Mouse (Mus musculus): ENCODE measurements around the gene Hes3. TPM values are rescaled to one million over a fixed set of nuclear protein-coding genes. Genes with fewer than 3 reads are reported as not detected.
A peak's percentile ranks its signal among the peaks of the same experiment; 100 is the strongest.

Gene Hes3
- polyA plus RNA-seq, 1 experiment from 2014 or later, result 0.67 TPM

DNA sequence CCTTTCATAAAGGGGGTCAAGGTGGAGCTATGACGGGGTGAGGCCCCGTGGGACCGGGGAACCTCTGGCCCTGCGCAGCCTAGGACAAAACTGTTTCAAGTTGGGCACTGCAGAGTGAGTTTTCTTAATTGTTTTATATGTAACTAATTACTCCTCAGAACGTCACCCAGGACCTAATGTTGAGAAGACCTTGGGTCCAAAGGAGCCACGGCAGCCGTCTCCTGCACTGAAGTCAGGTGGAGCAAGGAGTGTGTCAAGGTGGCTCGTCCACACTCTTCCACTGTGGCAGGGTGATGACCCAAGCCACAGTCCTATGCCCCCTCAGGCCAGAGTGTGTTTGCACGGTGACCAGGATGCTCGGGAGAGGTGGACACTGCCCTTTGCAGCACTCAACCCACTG, 11.7 kb upstream of the Hes3 start:
- peaks cover 8% of the 10 kb centered on the region for H3K4me1 ChIP-seq
- no peak for ATAC-seq (replicated peaks)
- H3K36me3 ChIP-seq (replicated peaks), result peaks cover 13% of the 10 kb centered on the region; the same call in 1 of the 2 replicates

DNA sequence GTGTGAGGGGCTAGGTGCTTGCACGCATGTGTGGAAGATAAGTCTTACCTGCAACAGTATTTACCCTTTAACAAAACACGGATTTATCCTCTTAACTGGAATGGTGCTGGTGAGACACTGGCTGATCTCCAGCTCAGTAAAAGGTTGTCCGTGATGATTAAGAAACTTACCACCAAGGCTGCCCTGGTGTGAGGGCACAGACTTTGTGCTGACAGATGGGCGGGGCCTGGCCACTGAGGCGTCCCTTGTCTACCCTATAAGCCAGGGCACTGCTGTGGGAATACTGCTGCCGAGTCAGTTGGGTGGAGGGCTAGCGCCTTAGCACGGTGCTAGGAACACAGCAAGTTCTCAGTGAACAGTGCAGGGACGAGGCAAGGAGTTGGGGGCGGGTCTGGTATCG, 10.6 kb upstream of the Hes3 start:
- Histone ChIP-seq H3K9ac (no peak overlapping the region), H3K36me3 (replicated peaks) (peaks cover 13% of the 10 kb centered on the region; the same call in 1 of the 2 replicates), H3K4me1 (peaks cover 13% of the 10 kb centered on the region), H3K4me3 (no peak overlapping the region), H3K9me3 (no peaks in the 10 kb centered on the region), H3K27me3 (replicated peaks) (no peaks in the 10 kb centered on the region; the same call in 1 of the 2 replicates), H3K27ac (no peak overlapping the region), H3K4me2 (no peak overlapping the region)
- no peak for ATAC-seq (replicated peaks)
- WGBS, result 56% methylated on average over 11 of the region's 11 CpGs

More for the DNA sequence above, 11.7 kb upstream of the Hes3 start:
- H3K4me3 ChIP-seq, result no peak overlapping the region
- H3K9ac ChIP-seq, result no peak overlapping the region
- H3K27me3 ChIP-seq (replicated peaks), result no peaks in the 10 kb centered on the region; the same call in 1 of the 2 replicates
- no peak overlapping the region for H3K27ac ChIP-seq
- 93% methylated on average over 10 of the region's 10 CpGs for WGBS
- no peaks in the 10 kb centered on the region for H3K9me3 ChIP-seq
- H3K4me2 ChIP-seq, result no peak overlapping the region

DNA sequence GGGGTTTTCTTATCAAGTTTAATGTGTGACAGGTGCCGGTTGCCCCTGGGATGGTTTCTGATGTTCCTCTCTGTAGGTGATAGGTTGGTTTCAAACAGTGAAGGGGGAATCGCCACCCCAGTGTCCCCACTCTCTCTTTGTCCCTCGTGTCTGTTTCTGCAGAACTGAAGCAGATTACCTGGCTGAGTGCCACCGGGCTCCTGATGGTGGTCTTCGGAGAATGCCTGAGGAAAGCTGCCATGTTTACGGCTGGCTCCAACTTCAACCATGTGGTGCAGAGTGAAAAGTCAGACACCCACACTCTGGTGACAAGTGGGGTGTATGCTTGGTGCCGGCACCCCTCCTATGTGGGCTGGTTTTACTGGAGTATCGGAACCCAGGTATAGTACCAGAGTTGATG, 8.9 kb upstream of the Hes3 start:
- 90% methylated on average over 8 of the region's 8 CpGs for WGBS
- H3K36me3 ChIP-seq (replicated peaks), result peaks cover 13% of the 10 kb centered on the region; the same call in 1 of the 2 replicates
- no peak overlapping the region for H3K4me3 ChIP-seq
- H3K9ac ChIP-seq, result no peak overlapping the region
- H3K27ac ChIP-seq, result no peak overlapping the region
- no peak for ATAC-seq (replicated peaks)
- H3K4me2 ChIP-seq, result no peak overlapping the region
- no peaks in the 10 kb centered on the region for H3K9me3 ChIP-seq
- peaks cover 6% of the 10 kb centered on the region for H3K27me3 ChIP-seq (replicated peaks)
- peaks cover 16% of the 10 kb centered on the region for H3K4me1 ChIP-seq

DNA sequence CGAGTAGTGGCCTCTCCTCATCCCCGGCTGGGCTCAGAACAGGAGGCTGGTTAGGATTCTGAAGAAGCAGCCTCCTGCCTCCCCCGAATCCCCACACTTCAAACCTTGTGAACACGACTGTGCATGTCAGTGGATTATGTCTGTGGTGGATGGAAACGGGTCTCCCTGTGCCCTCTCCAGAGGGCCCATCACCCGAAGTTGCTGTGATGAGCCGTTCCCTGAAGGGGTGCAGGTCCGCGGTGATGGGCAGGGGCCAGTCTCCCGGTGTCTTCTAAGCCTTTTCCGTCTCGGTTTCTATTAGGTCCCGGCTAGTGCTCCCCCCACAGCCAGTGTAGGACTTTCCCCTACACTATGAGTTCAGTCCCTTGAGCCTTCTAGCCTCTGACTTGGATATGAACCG, 7.4 kb upstream of the Hes3 start:
- Histone ChIP-seq H3K4me3 (no peak overlapping the region), H3K9ac (peak overlapping the region; percentile 10; the same call in 1 of the 2 replicates), H3K27ac (no peak overlapping the region), H3K4me2 (peak overlapping the region; percentile 97; the same call in 1 of the 2 replicates), H3K36me3 (replicated peaks) (peaks cover 11% of the 10 kb centered on the region; the same call in 1 of the 2 replicates), H3K27me3 (replicated peaks) (peaks cover 22% of the 10 kb centered on the region), H3K4me1 (peaks cover 16% of the 10 kb centered on the region), H3K9me3 (no peaks in the 10 kb centered on the region)
- WGBS, result 90% methylated on average over 14 of the region's 14 CpGs
- no peak for ATAC-seq (replicated peaks)

DNA sequence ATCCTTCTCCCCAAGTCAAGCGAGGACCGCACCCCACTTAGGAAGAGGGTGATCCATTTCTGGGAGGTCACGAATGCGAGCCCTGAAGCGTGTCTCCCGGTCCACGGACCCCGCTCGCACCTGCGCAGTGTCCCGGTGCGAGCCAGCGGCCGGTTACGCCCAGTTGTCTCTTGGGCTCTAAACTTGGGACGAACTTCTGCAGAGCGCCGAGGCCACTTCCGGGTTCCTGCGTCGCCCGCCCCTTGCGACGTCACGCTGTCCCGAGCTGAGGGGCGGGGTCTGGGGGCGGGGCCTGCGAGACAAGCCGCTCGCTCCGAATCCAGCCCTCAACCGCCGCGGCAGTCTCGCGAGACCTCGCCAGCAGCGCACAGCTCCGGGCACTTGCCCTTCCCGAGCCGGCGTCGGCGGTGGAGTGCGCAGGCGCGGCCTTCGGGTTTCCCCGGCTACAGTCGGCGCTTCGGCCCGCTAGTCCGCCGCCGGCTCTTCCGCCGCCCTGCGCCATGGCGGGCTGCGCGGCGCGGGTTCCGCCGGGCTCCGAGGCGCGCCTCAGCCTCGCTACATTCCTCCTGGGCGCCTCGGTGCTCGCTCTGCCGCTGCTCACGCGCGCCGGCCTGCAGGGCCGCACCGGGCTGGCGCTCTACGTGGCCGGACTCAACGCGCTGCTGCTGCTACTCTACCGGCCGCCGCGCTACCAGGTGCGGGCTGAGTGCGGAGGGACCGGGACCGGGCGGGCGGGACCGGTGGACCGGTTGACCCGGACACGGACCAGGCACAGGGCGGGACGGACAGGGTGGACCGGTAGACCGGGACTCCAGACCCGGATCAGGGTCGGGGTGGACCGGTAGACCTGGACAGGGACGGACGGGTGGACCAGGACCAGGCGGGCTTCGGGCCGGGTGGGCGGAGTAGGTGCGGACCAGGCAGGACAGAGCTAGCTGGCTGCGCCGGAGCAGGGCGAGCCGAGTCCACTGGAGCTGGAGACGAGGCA, 5.7 kb upstream of the Hes3 start, which contains the start of gene Icmt:
TSS of gene Icmt (plus strand) at position 354 of the 988 bp plus-strand sequence.
- WGBS, result under 1% methylated on average over 116 of the region's 119 CpGs
- Histone ChIP-seq H3K27me3 (replicated peaks) (peaks cover 34% of the 10 kb centered on the region), H3K27ac (peak within 1 kb of the TSS; percentile 82), H3K9me3 (no peaks in the 10 kb centered on the region), H3K4me3 (peak within 1 kb of the TSS; percentile 96), H3K4me1 (peaks cover 24% of the 10 kb centered on the region), H3K9ac (peak within 1 kb of the TSS; percentile 92), H3K4me2 (peak within 1 kb of the TSS; percentile 97), H3K36me3 (replicated peaks) (peaks cover 11% of the 10 kb centered on the region; the same call in 1 of the 2 replicates)
- peak; percentile 95 for ATAC-seq (replicated peaks)

DNA sequence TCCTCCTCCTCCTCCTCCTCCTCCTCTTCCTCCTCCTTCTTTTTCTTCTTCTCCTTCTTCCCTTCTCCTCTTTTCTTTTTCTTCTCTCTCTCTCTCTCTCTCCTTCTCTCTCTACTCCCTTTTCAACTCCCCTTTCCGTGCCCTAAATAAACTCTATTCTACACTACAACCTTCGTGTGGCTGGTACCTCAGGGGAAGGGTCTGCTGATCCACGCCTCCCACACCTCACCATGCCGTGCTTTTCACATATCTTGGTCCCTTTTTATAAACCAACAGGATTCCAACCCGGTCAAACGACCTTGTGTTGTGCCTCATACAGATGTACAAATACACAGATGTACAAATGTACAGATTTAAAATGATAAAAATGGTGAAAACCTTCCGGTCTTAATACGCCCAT, 4.9 kb upstream of the Hes3 start:
- Histone ChIP-seq H3K36me3 (replicated peaks) (peaks cover 11% of the 10 kb centered on the region; the same call in 1 of the 2 replicates), H3K9ac (no peak overlapping the region), H3K4me2 (peak overlapping the region; percentile 97), H3K4me3 (peak overlapping the region; percentile 96), H3K4me1 (peaks cover 31% of the 10 kb centered on the region), H3K27ac (no peak overlapping the region), H3K9me3 (no peaks in the 10 kb centered on the region), H3K27me3 (replicated peaks) (peaks cover 42% of the 10 kb centered on the region)
- no peak for ATAC-seq (replicated peaks)
- 23% methylated on average over 8 of the region's 8 CpGs for WGBS

DNA sequence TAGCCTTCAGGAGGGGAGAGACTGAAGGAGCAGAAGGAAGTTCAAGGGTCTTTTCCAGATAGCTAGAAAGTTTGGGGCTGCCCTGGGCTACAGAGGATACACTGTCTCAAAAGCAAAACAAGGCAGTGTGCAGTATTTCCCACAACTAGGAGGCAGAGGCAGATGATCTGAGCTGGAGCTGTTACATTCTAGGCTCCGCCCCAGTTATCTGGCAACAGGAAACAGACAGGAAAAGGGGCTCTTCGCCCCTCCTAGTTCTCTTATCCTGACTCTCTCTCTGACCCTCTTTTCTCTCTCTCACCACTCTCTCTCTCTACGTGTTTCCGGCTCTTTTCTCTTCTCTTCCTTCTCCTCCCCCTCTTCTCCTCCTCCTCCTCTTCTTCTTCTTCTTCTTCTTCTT, 4.5 kb upstream of the Hes3 start:
- H3K27me3 ChIP-seq (replicated peaks), result peaks cover 46% of the 10 kb centered on the region
- no peak for ATAC-seq (replicated peaks)
- H3K4me2 ChIP-seq, result no peak overlapping the region
- no peak overlapping the region for H3K4me3 ChIP-seq
- H3K4me1 ChIP-seq, result peaks cover 35% of the 10 kb centered on the region
- no peak overlapping the region for H3K27ac ChIP-seq
- WGBS, result 53% methylated on average over 4 of the region's 4 CpGs
- peaks cover 11% of the 10 kb centered on the region; the same call in 1 of the 2 replicates for H3K36me3 ChIP-seq (replicated peaks)
- H3K9ac ChIP-seq, result no peak overlapping the region
- H3K9me3 ChIP-seq, result no peaks in the 10 kb centered on the region

DNA sequence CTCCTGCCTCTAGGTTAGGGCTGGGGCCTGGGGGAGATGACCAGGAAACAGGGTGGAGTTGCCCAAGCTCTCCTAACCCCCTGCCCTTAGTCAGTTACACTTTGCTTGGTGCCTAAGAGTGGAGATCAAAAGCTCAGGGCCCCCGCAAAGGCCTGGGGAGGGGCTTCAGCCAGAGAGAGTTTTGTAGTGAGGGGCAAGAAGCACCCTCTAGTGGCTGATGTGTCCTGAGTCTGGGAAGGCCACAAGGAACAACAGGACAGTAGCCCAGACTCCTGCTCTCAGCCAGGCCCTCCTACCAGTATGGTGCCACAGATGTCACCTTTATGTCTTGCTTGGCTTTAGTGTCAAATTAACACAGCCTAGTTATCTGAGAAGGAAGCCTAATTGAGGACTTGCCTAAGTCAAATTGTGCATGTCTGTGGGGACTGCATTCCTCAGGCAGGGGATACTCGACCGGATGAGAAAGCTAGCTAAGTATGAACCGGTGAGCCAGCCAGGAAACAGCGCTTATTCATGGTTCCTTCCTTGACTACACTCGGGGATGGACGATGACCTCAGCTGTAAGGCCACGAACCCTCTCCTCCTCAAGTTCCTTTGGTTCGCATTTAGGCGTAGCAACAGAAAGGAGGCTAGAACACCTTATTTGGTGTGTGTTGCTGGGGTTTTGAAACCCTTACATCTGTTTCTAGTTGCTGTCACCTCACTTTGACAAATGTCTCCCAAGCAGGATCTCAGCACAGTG, 2.9 kb upstream of the Hes3 start:
- Histone ChIP-seq H3K27ac (no peak overlapping the region), H3K9me3 (no peaks in the 10 kb centered on the region), H3K4me1 (peaks cover 46% of the 10 kb centered on the region), H3K9ac (no peak overlapping the region), H3K27me3 (replicated peaks) (peaks cover 60% of the 10 kb centered on the region), H3K4me3 (no peak overlapping the region), H3K36me3 (replicated peaks) (no peaks in the 10 kb centered on the region), H3K4me2 (no peak overlapping the region)
- 57% methylated on average over 10 of the region's 10 CpGs for WGBS
- ATAC-seq (replicated peaks), result no peak

DNA sequence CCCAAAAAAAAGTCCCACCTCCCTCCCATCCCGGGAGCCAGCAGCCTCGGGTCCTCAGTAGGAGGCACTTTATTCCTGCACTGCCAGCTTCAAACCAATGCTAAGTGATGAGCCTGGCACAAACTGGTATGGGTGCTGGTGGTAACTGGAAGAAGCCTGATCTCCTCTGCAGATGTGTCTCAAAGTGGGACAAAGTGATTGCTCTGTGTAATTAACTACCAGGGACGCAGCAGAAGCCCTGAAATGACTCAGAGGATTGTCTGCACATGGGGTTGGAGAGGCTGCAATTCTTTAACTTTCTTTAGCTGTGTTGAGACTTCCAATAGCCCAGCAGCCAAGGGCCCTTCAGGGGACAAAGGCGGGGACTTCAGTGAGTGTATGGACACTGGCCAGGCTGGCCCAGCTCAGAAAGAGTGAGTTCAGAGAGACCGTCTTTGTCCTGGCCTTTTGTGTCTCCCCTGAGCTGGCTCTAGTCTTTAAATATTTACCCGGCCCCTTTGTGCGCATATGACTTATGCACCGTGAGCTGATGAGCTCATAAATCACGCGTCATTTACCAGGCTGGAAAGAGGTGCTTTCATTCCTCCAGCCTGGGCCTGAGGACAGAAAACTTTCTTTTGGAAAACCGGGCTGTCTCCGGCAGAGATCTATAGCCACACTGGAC, 772 bp upstream of the Hes3 start:
- H3K4me2 ChIP-seq, result no peak overlapping the region
- H3K36me3 ChIP-seq (replicated peaks), result no peaks in the 10 kb centered on the region
- no peak overlapping the region for H3K9ac ChIP-seq
- no peak overlapping the region for H3K27ac ChIP-seq
- peaks cover 75% of the 10 kb centered on the region for H3K27me3 ChIP-seq (replicated peaks)
- H3K4me3 ChIP-seq, result no peak overlapping the region
- 8% methylated on average over 12 of the region's 12 CpGs for WGBS
- H3K9me3 ChIP-seq, result no peaks in the 10 kb centered on the region
- ATAC-seq (replicated peaks), result no peak
- peaks cover 47% of the 10 kb centered on the region for H3K4me1 ChIP-seq

DNA sequence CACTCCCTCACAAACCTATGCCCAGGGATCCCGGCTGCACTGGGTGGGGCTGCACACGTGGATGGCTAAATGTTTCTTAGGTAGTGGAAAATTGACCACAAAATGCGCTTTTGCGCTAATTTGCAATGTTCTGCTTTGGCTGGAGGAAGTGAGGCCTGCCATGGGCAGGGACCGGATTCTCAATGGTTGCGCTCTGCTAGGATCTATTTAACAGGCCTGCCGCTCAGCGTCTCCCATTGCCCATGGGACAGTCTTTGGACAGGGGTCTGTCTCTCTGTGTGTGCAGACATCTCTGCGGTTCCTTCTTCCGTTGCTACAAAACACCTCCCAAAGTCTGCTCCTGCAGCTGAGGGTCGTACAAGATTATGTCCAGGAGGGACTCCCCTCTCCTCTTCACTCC, 471 bp downstream of the Hes3 start:
- Histone ChIP-seq H3K36me3 (replicated peaks) (no peaks in the 10 kb centered on the region), H3K4me3 (no peak overlapping the region), H3K27me3 (replicated peaks) (peaks cover 87% of the 10 kb centered on the region), H3K27ac (no peak overlapping the region), H3K9ac (peak overlapping the region; percentile 26; the same call in 1 of the 2 replicates), H3K4me1 (peaks cover 56% of the 10 kb centered on the region), H3K9me3 (no peaks in the 10 kb centered on the region), H3K4me2 (peak overlapping the region; percentile 59)
- 8% methylated on average over 11 of the region's 11 CpGs for WGBS
- no peak for ATAC-seq (replicated peaks)

DNA sequence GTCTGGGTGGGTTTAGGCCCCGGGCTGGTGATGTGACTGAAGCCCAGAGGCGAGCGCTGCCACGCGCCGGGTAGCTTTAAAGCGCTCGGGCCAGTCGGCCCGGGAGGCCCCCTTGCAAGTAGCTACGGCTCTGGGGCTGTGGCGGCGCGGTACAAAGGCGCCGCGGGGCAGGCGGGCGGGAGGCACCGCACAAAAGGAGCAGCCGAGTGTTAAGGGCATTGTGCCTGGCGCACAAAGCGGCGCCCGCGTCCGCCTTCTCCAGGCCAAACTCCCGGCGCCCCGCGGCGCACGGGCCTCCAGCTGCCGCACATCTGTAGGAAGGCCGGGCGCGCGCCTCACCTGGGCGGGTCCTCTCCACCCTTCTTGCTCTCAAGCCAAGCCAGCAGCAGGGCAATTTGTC, 1.1 kb downstream of the Hes3 start:
- Histone ChIP-seq H3K36me3 (replicated peaks) (no peaks in the 10 kb centered on the region), H3K27ac (no peak overlapping the region), H3K27me3 (replicated peaks) (peaks cover 87% of the 10 kb centered on the region), H3K9me3 (no peaks in the 10 kb centered on the region), H3K4me1 (peaks cover 58% of the 10 kb centered on the region), H3K9ac (peak overlapping the region; percentile 26), H3K4me3 (peak overlapping the region; percentile 30), H3K4me2 (peak overlapping the region; percentile 59)
- under 1% methylated on average over 39 of the region's 39 CpGs for WGBS
- no peak for ATAC-seq (replicated peaks)

All from midbrain, embryonic 15.5 days (tissue).